Mouse (Mus musculus) CH12.LX (cell line): ENCODE measurements around the gene Tmem191c. TPM values are rescaled to one million over a fixed set of nuclear protein-coding genes. Genes with fewer than 3 reads are reported as not detected.

Experiments
- DNase-seq: peaks from one replicate; pipeline ENCODE4 v3.0.0-alpha.2; 2013; ENCODE audit errors: extremely low read depth
- H3K27ac ChIP-seq: 2 replicates; pipeline ENCODE4 v1.5.1; 2012; ENCODE audit warnings: low read depth, mild to moderate bottlenecking, control low read depth, moderate library complexity; ENCODE audit not compliant: insufficient read depth
- H3K27me3 ChIP-seq: replicated peaks from 2 replicates; pipeline ENCODE3; 2012; ENCODE audit warnings: inconsistent platforms
- H3K36me3 ChIP-seq, 2 experiments: replicated peaks in 1 of 2; 2 replicates each; pipeline versions ENCODE3 to v1.6.1; 2012; ENCODE audit warnings: inconsistent platforms in 1 of 2, low read length in 1 of 2, mild to moderate bottlenecking in 1 of 2, mixed read lengths in 1 of 2, moderate library complexity in 1 of 2; ENCODE audit not compliant: control insufficient read depth in 1 of 2, insufficient read depth in 1 of 2
- H3K4me1 ChIP-seq, 2 experiments: 2 replicates each; pipeline ENCODE4 v1.6.1; 2012; ENCODE audit warnings: inconsistent platforms in 1 of 2, moderate library complexity in 1 of 2; ENCODE audit not compliant: insufficient read depth in 2 of 2, control insufficient read depth in 1 of 2
- H3K4me2 ChIP-seq: 2 replicates; pipeline ENCODE4 v1.6.1; 2012; ENCODE audit warnings: low read depth, mild to moderate bottlenecking, control low read depth; ENCODE audit not compliant: poor library complexity, insufficient read depth, severe bottlenecking
- H3K4me3 ChIP-seq, 3 experiments: fragments of 150-350 bp in 1 of 3; sonication (generic) in 1 of 3; replicated peaks in 1 of 3; 2 replicates each; pipeline versions ENCODE3 to v1.5.1; 2011 to 2012; ENCODE audit warnings: low read depth in 2 of 3, low read length in 2 of 3, mild to moderate bottlenecking in 2 of 3, moderate library complexity in 2 of 3, control low read depth in 1 of 3, improper control_type of control experiment in 1 of 3, inconsistent platforms in 1 of 3, mixed read lengths in 1 of 3; ENCODE audit not compliant: poor library complexity in 1 of 3
- H3K79me2 ChIP-seq: replicated peaks from 2 replicates; pipeline ENCODE4 v1.6.1; 2012; ENCODE audit warnings: mild to moderate bottlenecking, moderate library complexity; ENCODE audit not compliant: control insufficient read depth, poor library complexity, insufficient read depth, severe bottlenecking; ENCODE audit errors: extremely low read depth
- H3K9ac ChIP-seq: 2 replicates; pipeline ENCODE4 v1.6.1; 2012; ENCODE audit warnings: low read depth, mild to moderate bottlenecking, control low read depth, moderate library complexity; ENCODE audit not compliant: insufficient read depth
- H3K9me3 ChIP-seq: replicated peaks from 2 replicates; pipeline ENCODE3; 2012; ENCODE audit warnings: low read length, inconsistent platforms, mixed read lengths
- ELF1 ChIP-seq: IDR thresholded peaks from 2 replicates; pipeline ENCODE4 v1.6.1; 2014; ENCODE audit warnings: low read depth, mild to moderate bottlenecking, inconsistent platforms, low read length, improper control_type of control experiment
- HCFC1 ChIP-seq: IDR thresholded peaks from 2 replicates; pipeline ENCODE4 v1.6.1; 2012; ENCODE audit warnings: low read depth, mild to moderate bottlenecking, inconsistent platforms, low read length, improper control_type of control experiment
- IRF4 ChIP-seq: IDR thresholded peaks from 2 replicates; pipeline ENCODE4 v1.6.1; 2014; ENCODE audit warnings: low read depth, mild to moderate bottlenecking, inconsistent platforms, low read length, improper control_type of control experiment
- JUN ChIP-seq: IDR thresholded peaks from 2 replicates; pipeline ENCODE4 v1.6.1; 2011; ENCODE audit warnings: low read depth, mild to moderate bottlenecking, low read length, improper control_type of control experiment, moderate library complexity; ENCODE audit not compliant: insufficient read depth
- KAT2A ChIP-seq: IDR thresholded peaks from 2 replicates; pipeline ENCODE4 v1.6.1; 2012; ENCODE audit warnings: low read length, improper control_type of control experiment, inconsistent platforms; ENCODE audit not compliant: insufficient replicate concordance
- MEF2A ChIP-seq: IDR thresholded peaks from 2 replicates; pipeline ENCODE4 v1.6.1; 2014; ENCODE audit warnings: low read depth, mild to moderate bottlenecking, inconsistent platforms, low read length, improper control_type of control experiment, borderline replicate concordance
- MYC ChIP-seq: IDR thresholded peaks from 2 replicates; pipeline ENCODE4 v1.6.1; 2011; ENCODE audit warnings: low read depth, mild to moderate bottlenecking, improper control_type of control experiment, low read length
- NRF1 ChIP-seq: IDR thresholded peaks from 2 replicates; pipeline ENCODE4 v1.6.1; 2014; ENCODE audit warnings: low read depth, mild to moderate bottlenecking, inconsistent platforms, low read length, improper control_type of control experiment, moderate library complexity
- POLR2AphosphoS2 ChIP-seq: IDR thresholded peaks from 2 replicates; pipeline ENCODE4 v1.6.1; 2011; ENCODE audit warnings: low read depth, low read length, improper control_type of control experiment
- RAD21 ChIP-seq: IDR thresholded peaks from 2 replicates; pipeline ENCODE4 v1.6.1; 2011; ENCODE audit warnings: low read depth, mild to moderate bottlenecking, low read length, improper control_type of control experiment, moderate library complexity
- RCOR1 ChIP-seq: conservative IDR thresholded peaks from 2 replicates; pipeline ENCODE4 v1.6.1; 2012; ENCODE audit warnings: low read depth, mild to moderate bottlenecking, inconsistent platforms, low read length, improper control_type of control experiment
- SIN3A ChIP-seq: IDR thresholded peaks from 2 replicates; pipeline ENCODE4 v1.6.1; 2012; ENCODE audit warnings: low read length, improper control_type of control experiment, inconsistent platforms
- SMC3 ChIP-seq: IDR thresholded peaks from 2 replicates; pipeline ENCODE4 v1.6.1; 2011; ENCODE audit warnings: low read depth, low read length, improper control_type of control experiment
- TCF12 ChIP-seq: IDR thresholded peaks from 2 replicates; pipeline ENCODE4 v1.6.1; 2014; ENCODE audit warnings: low read depth, mild to moderate bottlenecking, inconsistent platforms, low read length, improper control_type of control experiment
- UBTF ChIP-seq: IDR thresholded peaks from 2 replicates; pipeline ENCODE4 v1.6.1; 2012; ENCODE audit warnings: low read depth, mild to moderate bottlenecking, inconsistent platforms, low read length, improper control_type of control experiment, moderate library complexity
- USF2 ChIP-seq: conservative IDR thresholded peaks from 2 replicates; pipeline ENCODE4 v1.6.1; 2011; ENCODE audit warnings: low read depth, low read length, improper control_type of control experiment
- ZC3H11A ChIP-seq: IDR thresholded peaks from 2 replicates; pipeline ENCODE4 v1.6.1; 2012; ENCODE audit warnings: low read depth, mild to moderate bottlenecking, inconsistent platforms, low read length, improper control_type of control experiment
- ZKSCAN1 ChIP-seq: IDR thresholded peaks from 2 replicates; pipeline ENCODE4 v1.6.1; 2012; ENCODE audit warnings: low read depth, inconsistent platforms, low read length, improper control_type of control experiment, borderline replicate concordance
- dilution Hi-C: fragments of 300-500 bp; cut with MboI; formaldehyde crosslinking; loops from 2 replicates; pipeline ENCODE4 v1.14.3; 2020; ENCODE audit warnings: low sequenced_read_pairs; ENCODE audit not compliant: extremely low pct_unique_long_range_greater_than_20kb, extremely low pct_ligation_motif_present
- in situ Hi-C: fragments of 300-500 bp; cut with MboI; formaldehyde crosslinking; loops from 3 replicates; pipeline ENCODE4 v1.14.3; 2019; ENCODE audit warnings: low sequenced_read_pairs, low pct_ligation_motif_present, low pct_unique_long_range_greater_than_20kb, mixed read lengths
- polyA plus RNA-seq: library from polyadenylated mRNA; unstranded; fragments of >175 nt; gene quantifications from 2 replicates; pipeline ENCODE4 v1.2.1, GENCODE M21; 2012; ENCODE audit warnings: low read depth; ENCODE audit not compliant: insufficient read length
- total RNA-seq, 2 experiments: library from RNA; depleted of rRNA; stranded (reverse); fragments of 300-350 nt in 1 of 2; fragments of >200 nt in 1 of 2; gene quantifications; 2 replicates each; pipeline ENCODE4 v1.2.3; 2012 to 2014

The Tmem191c gene
- total and polyA plus RNA-seq, 3 experiments: 2.6 to 11.3 (median 7.9) TPM

- Histone ChIP-seq H3K27me3 (no peaks in the 10 kb centered on the region), H3K4me2 (no peak overlapping the region), H3K27ac (no peak overlapping the region), H3K9ac (no peak overlapping the region), H3K79me2 (peaks cover 13% of the 10 kb centered on the region; the same call in 1 of the 2 replicates), H3K9me3 (no peaks in the 10 kb centered on the region), H3K4me3 (no peak overlapping the region), H3K36me3 (peaks cover 0 to 15% of the 10 kb centered on the region in 2 experiments), H3K4me1 (peaks cover 7 to 28% of the 10 kb centered on the region in 2 experiments)
- in situ Hi-C loops (no loop called here), dilution Hi-C loops (no loop called here)
- TF ChIP-seq JUN (no peak), UBTF (no peak), ZC3H11A (no peak), MEF2A (no peak), POLR2AphosphoS2 (no peak), KAT2A (no peak), SMC3 (no peak), MYC (no peak), USF2 (no peak), ZKSCAN1 (no peak)
- DNase-seq: no peak
These were observed 26.7 kb upstream of the Tmem191c start for GRCm38 (mm10) chr16:17249135-17249534.

- Histone ChIP-seq H3K36me3 (peaks cover 0 to 29% of the 10 kb centered on the region in 2 experiments), H3K4me2 (no peak overlapping the region), H3K9ac (no peak overlapping the region), H3K27me3 (no peaks in the 10 kb centered on the region), H3K4me3 (no peak overlapping the region), H3K4me1 (peaks cover 7 to 30% of the 10 kb centered on the region in 2 experiments), H3K79me2 (peaks cover 10% of the 10 kb centered on the region; the same call in 1 of the 2 replicates), H3K9me3 (no peaks in the 10 kb centered on the region), H3K27ac (no peak overlapping the region)
- TF ChIP-seq HCFC1 (no peak), TCF12 (no peak), RCOR1 (no peak), USF2 (no peak), SIN3A (no peak), ELF1 (no peak), RAD21 (no peak), IRF4 (no peak), NRF1 (no peak)
- dilution Hi-C loops (no loop called here), in situ Hi-C loops (no loop called here)
- no peak for DNase-seq
These were observed 24.3 kb upstream of the Tmem191c start for GRCm38 (mm10) chr16:17251539-17251938.
